Mouse (Mus musculus) testis, postnatal 14 days (tissue): ENCODE measurements around the gene Spock1.

Source experiments
- DNase-seq: peaks from one replicate; pipeline ENCODE4 v3.0.0; 2021; ENCODE audit warnings: low spot score

The Spock1 gene

GRCm38 (mm10) chr13:57589338-57589914 is 318.7 kb downstream of the Spock1 start:
- DNase-seq = peak; percentile 6

- peak; percentile 38 for DNase-seq
Measured at GRCm38 (mm10) chr13:57588558-57589273, 319.4 kb downstream of the Spock1 start.

- DNase-seq = no peak
Measured at GRCm38 (mm10) chr13:57585131-57585530, 323.0 kb downstream of the Spock1 start.

- no peak for DNase-seq
Measured at GRCm38 (mm10) chr13:57582314-57582976, 325.7 kb downstream of the Spock1 start.

GRCm38 (mm10) chr13:57577541-57578244 is 330.4 kb downstream of the Spock1 start:
- no peak for DNase-seq

GRCm38 (mm10) chr13:57573501-57573900 is 334.6 kb downstream of the Spock1 start:
- no peak for DNase-seq

- no peak for DNase-seq
Measured at GRCm38 (mm10) chr13:57568404-57568803, 339.7 kb downstream of the Spock1 start.

- DNase-seq = no peak
Measured at GRCm38 (mm10) chr13:57555186-57555585, 352.9 kb downstream of the Spock1 start.

GRCm38 (mm10) chr13:57549743-57550142 is 358.4 kb downstream of the Spock1 start:
- no peak for DNase-seq

GRCm38 (mm10) chr13:57536988-57537547 is 371.1 kb downstream of the Spock1 start:
- DNase-seq = no peak

GRCm38 (mm10) chr13:57534325-57534724 is 373.8 kb downstream of the Spock1 start:
- DNase-seq = no peak

GRCm38 (mm10) chr13:57525946-57526345 is 382.2 kb downstream of the Spock1 start:
- DNase-seq = no peak

GRCm38 (mm10) chr13:57524546-57524945 is 383.6 kb downstream of the Spock1 start:
- no peak for DNase-seq

- DNase-seq = no peak
Measured at GRCm38 (mm10) chr13:57523366-57523765, 384.8 kb downstream of the Spock1 start.

- DNase-seq = no peak
Measured at GRCm38 (mm10) chr13:57522319-57522718, 385.8 kb downstream of the Spock1 start.

GRCm38 (mm10) chr13:57521152-57521551 is 387.0 kb downstream of the Spock1 start:
- DNase-seq = no peak

- DNase-seq = no peak
Measured at GRCm38 (mm10) chr13:57519790-57520189, 388.3 kb downstream of the Spock1 start.

- no peak for DNase-seq
Measured at GRCm38 (mm10) chr13:57515737-57516136, 392.4 kb downstream of the Spock1 start.

GRCm38 (mm10) chr13:57501552-57501951 is 406.6 kb downstream of the Spock1 start:
- no peak for DNase-seq

- DNase-seq = no peak
Measured at GRCm38 (mm10) chr13:57496778-57497177, 411.4 kb downstream of the Spock1 start.

- DNase-seq = no peak
Measured at GRCm38 (mm10) chr13:57494838-57495237, 413.3 kb downstream of the Spock1 start.

GRCm38 (mm10) chr13:57488926-57489325 is 419.2 kb downstream of the Spock1 start:
- DNase-seq = no peak
